Mouse (Mus musculus) B cell, adult (primary cell): ENCODE results near the gene Olfr1371. TPM values are rescaled to one million over a fixed set of nuclear protein-coding genes. Genes with fewer than 3 reads are reported as not detected.

Experiments used
- total RNA-seq: library from RNA; stranded (reverse); gene quantifications from 4 replicates; pipeline ENCODE4 v1.2.4, GENCODE M21; 2023; ENCODE audit not compliant: inconsistent age

Olfr1371 gene
- not detected in 4 replicates for total RNA-seq

DNA sequence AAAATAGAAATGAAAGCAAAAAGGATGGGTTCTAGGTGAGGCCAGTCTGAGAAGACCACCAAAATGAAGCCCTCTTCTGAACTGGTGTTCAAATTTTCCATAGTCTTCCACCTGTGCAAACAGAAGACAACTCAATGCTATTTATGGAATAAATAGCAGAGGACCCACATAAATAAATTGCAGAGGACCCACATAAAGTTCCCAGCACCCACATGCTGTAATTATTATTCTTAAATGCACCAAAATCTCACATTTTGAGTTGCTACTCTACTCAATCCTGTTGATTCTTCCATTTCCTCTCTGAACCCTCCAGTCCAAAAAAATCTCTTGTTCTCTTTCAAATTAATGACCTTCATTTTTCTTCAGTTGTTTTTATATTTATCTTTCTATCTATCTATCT lies at the start of gene Olfr1371:
Gene Olfr1371 (minus strand): TSS at position 101 of the 400 bp plus-strand sequence.

GRCm38 (mm10) chr11:52231606-52232541 lies 18.1 kb upstream of the Olfr1371 start, which contains the start of gene Skp1a:
Gene Skp1a (plus strand): TSS chr11:52231995.

Other genes starting within 250 kb of the Olfr1371 start
- 42.2 to 49.8 TPM (median 45.0 TPM) in 4 replicates for gene Cdkn2aipnl, start 246.3 kb downstream of the Olfr1371 start, total RNA-seq
- gene Ube2b, start 213.2 kb downstream of the Olfr1371 start, total RNA-seq: 180 to 200 TPM (median 183 TPM) in 4 replicates
- gene Cdkl3, start 209.8 kb downstream of the Olfr1371 start, total RNA-seq: 4.4 to 4.9 TPM (median 4.5 TPM) in 4 replicates
- gene Ppp2ca, start 115.3 kb downstream of the Olfr1371 start, total RNA-seq: 107 to 118 TPM (median 111 TPM) in 4 replicates
- gene Olfr1373, start 68.5 kb downstream of the Olfr1371 start, total RNA-seq: not detected in 4 replicates
- gene Skp1a, start 18.0 kb upstream of the Olfr1371 start, total RNA-seq: 127 to 157 TPM (median 145 TPM) in 4 replicates
- 2.4 to 4.4 TPM (median 3.0 TPM) in 4 replicates for gene Tcf7, start 69.0 kb upstream of the Olfr1371 start, total RNA-seq
- 49.5 to 54.1 TPM (median 51.4 TPM) in 4 replicates for gene Vdac1, start 146.9 kb upstream of the Olfr1371 start, total RNA-seq
- gene 9530068E07Rik, start 182.4 kb upstream of the Olfr1371 start, total RNA-seq: 47.6 to 54.8 TPM (median 54.0 TPM) in 4 replicates